Mouse (Mus musculus) midbrain, embryonic 10.5 days (tissue): ENCODE results near the gene Gm14214. TPM values are rescaled to one million over a fixed set of nuclear protein-coding genes. Genes with fewer than 3 reads are reported as not detected.

Source experiments
- DNase-seq: peaks from one replicate; pipeline ENCODE4 v3.0.0-alpha.2; 2017; ENCODE audit warnings: low spot score
- H3K27ac ChIP-seq: fragments of 300-500 bp; sonication (generic); replicated peaks from 2 replicates; pipeline ENCODE4 v1.5.1; 2016; ENCODE audit warnings: mild to moderate bottlenecking
- H3K27me3 ChIP-seq: fragments of 300-500 bp; sonication (generic); 2 replicates; pipeline ENCODE4 v1.6.1; 2016; ENCODE audit warnings: low read depth, mild to moderate bottlenecking; ENCODE audit not compliant: poor library complexity, severe bottlenecking
- H3K36me3 ChIP-seq: fragments of 300-500 bp; sonication (generic); 2 replicates; pipeline ENCODE4 v1.6.1; 2016; ENCODE audit warnings: mild to moderate bottlenecking, moderate library complexity
- H3K4me1 ChIP-seq: fragments of 300-500 bp; sonication (generic); 2 replicates; pipeline ENCODE4 v1.6.1; 2016
- H3K4me3 ChIP-seq: fragments of 300-500 bp; sonication (generic); 2 replicates; pipeline ENCODE4 v1.5.1; 2016; ENCODE audit warnings: mild to moderate bottlenecking, moderate library complexity
- H3K9me3 ChIP-seq: fragments of 300-500 bp; sonication (generic); replicated peaks from 2 replicates; pipeline ENCODE4 v1.6.1; 2016; ENCODE audit warnings: mild to moderate bottlenecking
- WGBS: fragments of 180-500 bp; shearing (Covaris S2); methylation state at CpG from one replicate; pipeline ENCODE4 v1.1.7; 2016; 5-methylcytosine and 5-hydroxymethylcytosine counted together
- polyA plus RNA-seq: library from polyadenylated mRNA; unstranded; fragments of >200 nt; fragmentation: Nextera tagmentation; extraction: Ambion mirVana; gene quantifications from 2 replicates; pipeline ENCODE4 v1.2.1, GENCODE M21; 2016

Gene Gm14214
- polyA plus RNA-seq, 1 experiment from 2014 or later: not detected

DNA sequence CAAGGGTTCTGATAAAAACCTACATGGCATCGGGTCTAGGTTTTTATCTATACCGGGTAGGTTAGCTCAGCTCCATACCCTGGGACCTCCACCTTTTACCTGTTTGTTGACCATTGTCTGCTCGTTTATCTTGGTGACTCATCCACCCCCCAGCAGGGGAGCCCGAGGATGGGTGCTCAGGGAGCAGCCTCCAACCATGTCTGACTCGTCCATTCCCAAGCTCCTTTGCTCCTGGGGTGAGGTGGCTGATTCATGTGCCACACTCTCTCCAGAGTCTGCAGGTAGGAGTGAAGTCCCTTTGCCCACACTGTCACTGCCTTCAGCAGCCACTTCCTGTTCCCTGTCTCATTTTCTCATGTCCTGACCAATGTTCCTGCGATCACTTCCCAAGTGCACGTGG is 33.8 kb downstream of the Gm14214 start:
- H3K27ac ChIP-seq: no peak overlapping the region
- H3K4me3 ChIP-seq: no peak overlapping the region
- H3K9me3 ChIP-seq: no peaks in the 10 kb centered on the region
- 81% methylated on average over 7 of the region's 7 CpGs for WGBS
- no peaks in the 10 kb centered on the region for H3K27me3 ChIP-seq
- no peaks in the 10 kb centered on the region for H3K36me3 ChIP-seq
- no peak for DNase-seq
- H3K4me1 ChIP-seq: no peaks in the 10 kb centered on the region; the same call in 1 of the 2 replicates

DNA sequence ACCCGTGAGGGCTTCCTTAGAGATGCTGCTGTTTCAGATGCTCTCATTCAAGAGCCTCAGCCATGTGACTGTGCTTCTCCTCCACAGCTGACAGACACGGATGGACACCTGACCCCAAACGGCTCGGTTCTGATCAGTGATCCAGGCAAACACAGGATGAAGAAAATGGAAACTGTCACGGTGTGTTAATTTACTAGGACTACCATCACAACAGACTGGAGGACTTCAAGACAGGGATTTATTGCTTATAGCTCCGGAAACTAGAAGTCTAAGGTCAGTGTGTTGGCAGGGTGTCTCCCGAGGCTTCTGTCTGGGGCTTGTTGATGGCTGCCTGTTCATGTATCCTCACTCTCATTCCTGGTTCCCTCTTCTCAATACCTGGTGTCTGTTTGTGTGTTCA is 34.4 kb downstream of the Gm14214 start:
- WGBS: 77% methylated on average over 7 of the region's 7 CpGs
- Histone ChIP-seq H3K27ac (no peak overlapping the region), H3K36me3 (no peaks in the 10 kb centered on the region), H3K4me1 (no peaks in the 10 kb centered on the region; the same call in 1 of the 2 replicates), H3K27me3 (no peaks in the 10 kb centered on the region), H3K9me3 (no peaks in the 10 kb centered on the region), H3K4me3 (no peak overlapping the region)
- DNase-seq: no peak

DNA sequence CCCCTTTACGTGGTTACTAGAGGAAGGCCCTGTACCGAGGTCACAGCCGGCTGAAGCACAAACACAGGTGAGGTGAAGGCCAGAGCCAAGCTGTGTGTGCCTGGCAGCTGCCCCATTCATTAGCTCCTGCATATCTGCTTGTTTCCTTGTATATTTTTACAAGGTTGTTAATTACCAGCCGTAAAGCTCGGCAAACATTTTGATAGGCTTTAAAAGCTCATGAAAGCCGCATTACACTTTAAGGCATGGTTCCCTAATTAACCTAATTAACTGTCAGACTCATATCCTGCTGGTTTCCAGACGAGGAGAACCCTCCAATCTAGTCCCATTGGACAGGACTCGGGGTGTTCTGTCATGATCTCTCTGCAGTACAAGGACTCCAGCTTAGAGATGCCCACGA is 34.9 kb downstream of the Gm14214 start:
- DNase-seq: no peak
- H3K36me3 ChIP-seq: no peaks in the 10 kb centered on the region
- H3K27me3 ChIP-seq: no peaks in the 10 kb centered on the region
- H3K9me3 ChIP-seq: no peaks in the 10 kb centered on the region
- H3K27ac ChIP-seq: no peak overlapping the region
- H3K4me3 ChIP-seq: no peak overlapping the region
- no peaks in the 10 kb centered on the region; the same call in 1 of the 2 replicates for H3K4me1 ChIP-seq
- 80% methylated on average over 9 of the region's 9 CpGs for WGBS

DNA sequence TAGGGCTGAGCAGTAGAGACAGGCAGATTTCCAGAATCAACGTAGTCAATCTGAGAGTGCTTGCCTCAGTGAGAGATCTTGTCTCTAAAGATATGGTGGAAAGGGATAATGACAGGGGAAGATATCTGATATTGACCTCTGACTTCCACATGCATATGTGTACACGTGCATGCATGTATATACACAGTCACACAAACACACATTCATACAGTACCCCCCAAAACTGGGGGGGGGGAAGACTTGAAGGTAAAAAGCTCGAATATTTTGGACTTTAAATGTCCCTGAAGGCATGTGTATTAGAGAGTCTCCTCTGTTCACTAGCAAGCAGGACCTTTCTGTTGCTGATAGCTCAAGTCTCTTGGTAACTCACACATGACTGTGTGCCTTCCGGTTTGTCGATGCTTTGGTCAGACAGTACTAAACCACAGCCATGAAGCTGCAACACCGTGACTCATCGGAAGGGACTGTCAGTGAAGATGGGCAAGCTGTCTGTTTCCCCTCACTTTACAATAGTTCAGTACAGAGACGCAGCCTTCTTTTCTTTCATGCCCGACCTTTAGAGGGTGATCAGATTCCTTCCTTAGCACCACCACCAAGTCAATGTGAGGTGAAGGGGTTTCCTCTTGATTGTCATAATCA is 37.2 kb downstream of the Gm14214 start:
- no peaks in the 10 kb centered on the region for H3K27me3 ChIP-seq
- H3K9me3 ChIP-seq: no peaks in the 10 kb centered on the region
- no peaks in the 10 kb centered on the region for H3K36me3 ChIP-seq
- H3K27ac ChIP-seq: no peak overlapping the region
- H3K4me3 ChIP-seq: no peak overlapping the region
- peaks cover 4% of the 10 kb centered on the region for H3K4me1 ChIP-seq
- WGBS: 83% methylated on average over 9 of the region's 9 CpGs
- DNase-seq: no peak

DNA sequence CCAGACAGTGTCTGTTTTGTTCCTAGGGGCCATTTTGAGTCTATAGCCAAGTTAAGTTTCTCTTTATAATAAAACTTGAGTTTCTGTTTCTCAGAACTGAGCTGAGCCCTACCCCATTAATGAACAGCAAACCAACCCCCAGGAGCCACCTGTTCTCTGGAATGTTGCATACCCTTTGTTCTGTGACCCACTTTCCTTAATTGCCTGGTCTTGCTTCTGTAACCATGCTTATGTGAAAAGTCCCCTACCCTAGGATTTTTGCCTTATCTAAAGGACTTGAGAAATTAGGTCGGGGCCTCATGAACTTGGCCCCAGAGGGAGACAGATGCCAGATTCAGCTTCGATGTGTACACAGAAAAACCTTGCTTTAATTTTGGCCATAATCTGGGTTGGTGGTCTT is 37.9 kb downstream of the Gm14214 start:
- Histone ChIP-seq H3K27ac (no peak overlapping the region), H3K36me3 (no peaks in the 10 kb centered on the region), H3K4me1 (peaks cover 4% of the 10 kb centered on the region), H3K9me3 (no peaks in the 10 kb centered on the region), H3K27me3 (no peaks in the 10 kb centered on the region), H3K4me3 (no peak overlapping the region)
- 84% methylated on average over 2 of the region's 2 CpGs for WGBS
- no peak for DNase-seq

DNA sequence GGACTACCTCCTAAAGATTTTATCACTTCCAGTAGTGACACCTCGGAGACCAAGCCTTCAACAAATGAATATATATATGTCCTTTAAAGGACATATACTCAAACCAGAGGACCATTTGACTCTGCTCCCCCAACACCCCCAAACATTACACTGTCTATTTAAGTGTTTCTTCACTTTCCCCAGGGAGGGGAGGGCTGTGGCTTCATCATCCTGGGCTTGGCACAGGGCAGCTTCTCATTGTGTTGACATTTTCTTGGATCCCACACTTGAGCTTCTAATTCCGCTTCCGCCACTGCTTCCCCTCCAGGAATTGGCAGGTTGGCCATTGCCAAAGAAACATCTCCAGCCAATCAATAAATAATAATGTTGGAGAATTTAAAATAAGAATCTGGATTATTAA is 39.0 kb downstream of the Gm14214 start:
- Histone ChIP-seq H3K4me3 (no peak overlapping the region), H3K27me3 (no peaks in the 10 kb centered on the region), H3K36me3 (no peaks in the 10 kb centered on the region), H3K4me1 (peaks cover 4% of the 10 kb centered on the region), H3K9me3 (no peaks in the 10 kb centered on the region), H3K27ac (no peak overlapping the region)
- no peak for DNase-seq
- 86% methylated on average over 3 of the region's 3 CpGs for WGBS

DNA sequence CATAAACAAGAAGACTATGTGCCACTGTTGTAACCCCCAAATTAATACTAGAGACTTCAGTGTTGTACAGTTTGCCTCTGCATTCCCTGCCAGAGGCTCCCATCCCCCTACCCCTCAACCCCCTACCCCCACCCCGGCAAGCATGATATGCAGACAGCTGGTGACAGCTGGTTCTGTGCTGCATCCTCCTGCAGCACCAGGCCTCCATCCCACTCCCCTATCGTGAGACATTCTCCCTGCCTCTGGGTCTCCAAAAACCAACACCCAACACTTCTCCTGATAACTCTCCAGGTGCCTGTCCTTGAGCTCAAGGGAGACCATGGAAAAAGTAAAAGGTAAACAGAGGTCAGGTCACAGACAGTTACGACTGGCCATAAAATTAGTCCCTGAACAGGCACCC is 40.1 kb downstream of the Gm14214 start:
- H3K4me1 ChIP-seq: peaks cover 11% of the 10 kb centered on the region
- H3K36me3 ChIP-seq: no peaks in the 10 kb centered on the region
- DNase-seq: no peak
- no peak overlapping the region for H3K4me3 ChIP-seq
- H3K27ac ChIP-seq: no peak overlapping the region
- H3K9me3 ChIP-seq: no peaks in the 10 kb centered on the region
- 64% methylated on average over 3 of the region's 3 CpGs for WGBS
- H3K27me3 ChIP-seq: no peaks in the 10 kb centered on the region

DNA sequence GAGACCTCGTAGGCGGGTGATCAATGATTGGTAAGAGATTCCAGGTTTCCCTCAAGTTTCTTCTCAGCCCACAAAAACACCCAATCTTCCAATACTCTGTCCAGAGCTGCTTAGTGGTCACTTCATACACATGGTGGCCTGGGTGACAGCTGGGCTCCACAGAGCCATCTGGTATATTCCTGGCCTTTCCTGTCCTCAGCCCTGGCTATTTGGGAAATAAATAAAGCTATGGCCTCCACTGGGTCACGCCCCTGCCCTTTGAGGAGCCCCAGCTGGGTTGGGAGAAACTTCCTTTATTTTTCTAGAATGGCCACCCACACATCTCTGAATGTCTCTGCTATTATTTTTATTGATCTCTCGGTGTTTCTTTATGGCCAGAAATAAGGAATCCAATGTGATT is 46.4 kb downstream of the Gm14214 start:
- no peak for DNase-seq
- 80% methylated on average over 4 of the region's 4 CpGs for WGBS
- H3K9me3 ChIP-seq: no peaks in the 10 kb centered on the region

DNA sequence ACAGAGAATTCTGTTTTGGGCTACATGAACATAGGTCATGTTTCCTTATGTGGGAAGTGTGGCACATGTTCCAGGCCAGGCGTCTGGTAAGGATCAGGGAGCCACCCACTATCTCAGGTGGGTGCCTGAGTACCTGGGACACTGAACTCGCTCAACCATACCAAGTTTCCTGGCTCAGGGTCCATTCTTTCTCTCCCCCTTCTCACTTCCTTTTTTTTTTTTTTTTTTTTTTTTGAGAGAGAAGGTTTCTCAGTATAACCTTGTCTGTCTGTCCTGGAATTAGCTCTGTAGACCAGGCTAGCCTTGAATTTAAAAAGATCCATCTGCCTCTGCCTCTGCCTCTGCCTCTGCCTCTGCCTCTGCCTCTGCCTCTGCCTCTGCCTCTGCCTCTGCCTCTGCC is 49.5 kb downstream of the Gm14214 start:
- Histone ChIP-seq H3K9me3 (no peaks in the 10 kb centered on the region), H3K36me3 (no peaks in the 10 kb centered on the region), H3K27ac (no peak overlapping the region), H3K4me3 (no peak overlapping the region), H3K27me3 (no peaks in the 10 kb centered on the region), H3K4me1 (peaks cover 3% of the 10 kb centered on the region)
- 84% methylated on average over 2 of the region's 2 CpGs for WGBS
- DNase-seq: no peak

More for the DNA sequence above, 46.4 kb downstream of the Gm14214 start:
- H3K27ac ChIP-seq: no peak overlapping the region
- H3K27me3 ChIP-seq: no peaks in the 10 kb centered on the region
- peaks cover 11% of the 10 kb centered on the region for H3K4me1 ChIP-seq
- no peak overlapping the region for H3K4me3 ChIP-seq
- no peaks in the 10 kb centered on the region for H3K36me3 ChIP-seq

Other genes with a start within 250 kb of the Gm14214 start
- gene 1700003F12Rik, start 222.9 kb downstream of the Gm14214 start, polyA plus RNA-seq: 4.4 and 5.1 TPM in 2 replicates
- gene Actl10, start 218.3 kb downstream of the Gm14214 start, polyA plus RNA-seq: 0.81 and 0.98 TPM in 2 replicates
- 5.2 and 7.6 TPM in 2 replicates for gene Necab3, start 211.1 kb downstream of the Gm14214 start, polyA plus RNA-seq
- gene E2f1, start 200.1 kb downstream of the Gm14214 start, polyA plus RNA-seq: 34.9 and 35.5 TPM in 2 replicates
- gene Pxmp4, start 166.3 kb downstream of the Gm14214 start, polyA plus RNA-seq: 13.2 and 13.9 TPM in 2 replicates
- 0.92 and 1.1 TPM in 2 replicates for gene Zfp341, start 156.7 kb downstream of the Gm14214 start, polyA plus RNA-seq
- gene 4930519P11Rik, start 156.6 kb downstream of the Gm14214 start, polyA plus RNA-seq: 0.30 TPM in 1 of 2 replicates, not detected in the other
- gene Chmp4b, start 118.3 kb downstream of the Gm14214 start, polyA plus RNA-seq: 13.1 and 13.8 TPM in 2 replicates
- 48.3 and 50.1 TPM in 2 replicates for gene Raly, start 21.1 kb upstream of the Gm14214 start, polyA plus RNA-seq
- gene a, start 21.4 kb upstream of the Gm14214 start, polyA plus RNA-seq: 0.68 and 0.94 TPM in 2 replicates
- gene Eif2s2, start 122.9 kb upstream of the Gm14214 start, polyA plus RNA-seq: 108 and 119 TPM in 2 replicates
- gene Gm14226, start 248.2 kb upstream of the Gm14214 start, polyA plus RNA-seq: 0.04 and 0.09 TPM in 2 replicates